Comparison of ENCODE assay signal across 11 mouse cellular contexts in the genomic region with DNA sequence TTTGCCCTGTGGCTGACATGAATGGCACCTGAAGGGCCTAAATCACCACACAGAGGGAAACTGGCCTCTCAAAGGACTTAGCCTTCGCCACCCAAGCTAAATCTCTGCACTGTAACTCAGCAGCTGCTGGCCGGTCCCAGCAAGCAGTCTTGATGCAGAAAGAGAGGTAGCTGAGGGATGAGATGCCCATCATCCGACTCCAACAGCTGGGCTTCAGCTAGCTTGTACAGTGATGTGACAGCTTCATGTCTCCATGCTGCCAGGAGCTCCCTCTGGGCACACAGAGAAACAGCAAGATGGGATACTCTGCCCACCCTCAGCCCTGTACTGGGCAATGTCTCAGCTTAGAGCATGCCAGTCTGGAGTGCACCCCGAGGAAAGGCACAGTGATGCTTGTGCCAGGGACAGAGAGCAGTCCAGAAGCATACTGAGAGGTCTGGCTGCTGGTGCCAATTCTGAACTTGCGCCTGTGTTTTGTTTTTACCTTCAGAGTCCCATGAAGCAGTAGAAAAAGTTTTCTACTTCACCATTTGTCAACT. TPM values are rescaled to one million over a fixed set of nuclear protein-coding genes. Genes with fewer than 3 reads are reported as not detected.
DNase-seq lines count a peak whose midpoint lies in the region; ATAC-seq and TF ChIP-seq lines count a peak whose summit lies in the region.
"Had no signal": no experiment of that assay in that cellular context is flagged by ENCODE, and none has a peak within 500 bp of the region (broad histone marks: within the 10 kb centered on the region; RNA-seq: fewer than 3 reads in every experiment).

No protein-coding gene starts in this region.

- H3K4me3 ChIP-seq in forebrain, embryonic 14.5 days (ENCODE audit: low read depth, low read length), result no peak overlapping the region
- H3K4me3 ChIP-seq in forebrain, embryonic 13.5 days, result no peak overlapping the region
- peak overlapping the region; percentile 56 for H3K4me3 ChIP-seq in megakaryocyte, embryonic 14.5 days (replicated peaks)
- no peak overlapping the region for H3K4me3 ChIP-seq in embryonic fibroblast, embryonic 13.5 days (ENCODE audit: insufficient read depth, low read length)
- H3K4me3 ChIP-seq in neural tube, embryonic 15.5 days (replicated peaks), result no peak overlapping the region

- no peak overlapping the region for H3K27ac ChIP-seq in forebrain, embryonic 14.5 days (ENCODE audit: low read depth, low read length)
- H3K27ac ChIP-seq in forebrain, embryonic 13.5 days, result no peak overlapping the region
- peak overlapping the region; percentile 59 for H3K27ac ChIP-seq in embryonic fibroblast, embryonic 13.5 days (ENCODE audit: insufficient read depth, low read length)
- peak overlapping the region; percentile 68 for H3K27ac ChIP-seq in neural tube, embryonic 15.5 days (replicated peaks)

- ATAC-seq in forebrain, embryonic 14.5 days, result no peak
- no peak for ATAC-seq in forebrain, embryonic 13.5 days
- no peak for ATAC-seq in megakaryocyte, adult 5-6 weeks (ENCODE audit: poor library complexity, severe bottlenecking)
- no peak for ATAC-seq in neural tube, embryonic 15.5 days (ENCODE audit: low FRiP score)

- no peak for DNase-seq in forebrain, embryonic 14.5 days (ENCODE audit: low spot score)
- no peak for DNase-seq in retina, postnatal 1 day
- no peak for DNase-seq in thymus, adult 18-20 months
- DNase-seq: B cell, adult 2 months; kidney, postnatal 25 days had no signal

- WGBS in forebrain, embryonic 14.5 days, result 82% methylated on average over 5 of the region's 5 CpGs
- WGBS in forebrain, embryonic 13.5 days, result 80% methylated on average over 5 of the region's 5 CpGs
- 70% methylated on average over 5 of the region's 5 CpGs for WGBS in neural tube, embryonic 15.5 days

- H3K9ac ChIP-seq in forebrain, embryonic 14.5 days (ENCODE audit: low read length), result peak overlapping the region; percentile 17; the same call in 1 of the 2 replicates
- H3K9ac ChIP-seq in forebrain, embryonic 13.5 days, result no peak overlapping the region
- no peak overlapping the region for H3K9ac ChIP-seq in neural tube, embryonic 15.5 days (replicated peaks)

- peaks cover 11% of the 10 kb centered on the region for H3K4me1 ChIP-seq in forebrain, embryonic 14.5 days (ENCODE audit: control insufficient read depth, insufficient read depth, low read length)
- H3K4me1 ChIP-seq in forebrain, embryonic 13.5 days, result peaks cover 39% of the 10 kb centered on the region
- peaks cover 84% of the 10 kb centered on the region for H3K4me1 ChIP-seq in megakaryocyte, embryonic 14.5 days
- peaks cover 42% of the 10 kb centered on the region for H3K4me1 ChIP-seq in embryonic fibroblast, embryonic 13.5 days (ENCODE audit: control insufficient read depth, insufficient read depth, low read length)
- H3K4me1 ChIP-seq in neural tube, embryonic 15.5 days, result peaks cover 65% of the 10 kb centered on the region

- TF ChIP-seq CTCF in embryonic fibroblast, embryonic 13.5 days (IDR thresholded peaks at IDR 0.05; ENCODE audit: borderline replicate concordance, insufficient read depth, low read length), result no peak

- no peak for TF ChIP-seq POLR2A in embryonic fibroblast, embryonic 13.5 days (IDR thresholded peaks at IDR 0.05; ENCODE audit: low read depth, low read length)

- no peaks in the 10 kb centered on the region for H3K27me3 ChIP-seq in forebrain, embryonic 14.5 days (replicated peaks; ENCODE audit: control insufficient read depth, insufficient read depth, low read length)
- no peaks in the 10 kb centered on the region for H3K27me3 ChIP-seq in forebrain, embryonic 13.5 days
- H3K27me3 ChIP-seq in megakaryocyte, embryonic 14.5 days (replicated peaks), result no peaks in the 10 kb centered on the region
- H3K27me3 ChIP-seq in neural tube, embryonic 15.5 days (replicated peaks), result no peaks in the 10 kb centered on the region

- no peaks in the 10 kb centered on the region for H3K36me3 ChIP-seq in forebrain, embryonic 14.5 days (ENCODE audit: control insufficient read depth, insufficient read depth, low read length)
- H3K36me3 ChIP-seq in forebrain, embryonic 13.5 days (ENCODE audit: poor library complexity, severe bottlenecking), result no peaks in the 10 kb centered on the region
- peaks cover 10% of the 10 kb centered on the region for H3K36me3 ChIP-seq in megakaryocyte, embryonic 14.5 days (replicated peaks; ENCODE audit: low read length)
- H3K36me3 ChIP-seq in neural tube, embryonic 15.5 days, result no peaks in the 10 kb centered on the region

- H3K9me3 ChIP-seq in forebrain, embryonic 14.5 days (replicated peaks; ENCODE audit: control insufficient read depth, low read length), result no peaks in the 10 kb centered on the region
- no peaks in the 10 kb centered on the region for H3K9me3 ChIP-seq in forebrain, embryonic 13.5 days (replicated peaks)
- no peaks in the 10 kb centered on the region for H3K9me3 ChIP-seq in megakaryocyte, embryonic 14.5 days
- H3K9me3 ChIP-seq in neural tube, embryonic 15.5 days (replicated peaks), result no peaks in the 10 kb centered on the region

- no peak overlapping the region for H3K4me2 ChIP-seq in forebrain, embryonic 14.5 days (ENCODE audit: low read length)
- H3K4me2 ChIP-seq in forebrain, embryonic 13.5 days, result no peak overlapping the region
- 0 out of 2 replicates have a peak overlapping the region, but pooled peaks have one; percentile 11 for H3K4me2 ChIP-seq in neural tube, embryonic 15.5 days

RNA-seq across cellular contexts. Expression of gene Sp2, which starts 9.3 kb away (rescaled TPM):
- 14.3 and 14.6 TPM in 2 replicates for polyA plus RNA-seq in forebrain, embryonic 14.5 days (2014; fragmentation: Nextera tagmentation; extraction: Ambion mirVana)
- 18.3 and 18.8 TPM in 2 replicates for polyA plus RNA-seq in forebrain, embryonic 13.5 days (2015; fragmentation: Nextera tagmentation; extraction: Ambion mirVana)
- 34.2 and 36.6 TPM in 2 replicates for polyA plus RNA-seq in megakaryocyte, embryonic 14.5 days (2012; ENCODE audit: insufficient read depth, low replicate concordance)
- total RNA-seq in megakaryocyte, adult 5-6 weeks (2015), result 45.7 and 46.6 TPM in 2 replicates
- total RNA-seq in megakaryocyte, adult 5-6 weeks (2017), result 5.3 and 8.3 TPM in 2 replicates
- 11.9 and 12.3 TPM in 2 replicates for polyA plus RNA-seq in embryonic fibroblast, embryonic 13.5 days (2011; ENCODE audit: insufficient read length, low read depth, missing spikeins)
- polyA plus RNA-seq in neural tube, embryonic 15.5 days (2015; fragmentation: Nextera tagmentation; extraction: Ambion mirVana), result 13.0 and 15.8 TPM in 2 replicates

RNA-seq across cellular contexts. Expression of gene Pnpo, which starts 29.7 kb away (rescaled TPM):
- 19.0 and 21.9 TPM in 2 replicates for polyA plus RNA-seq in forebrain, embryonic 14.5 days (2014; fragmentation: Nextera tagmentation; extraction: Ambion mirVana)
- 13.9 and 20.0 TPM in 2 replicates for polyA plus RNA-seq in forebrain, embryonic 13.5 days (2015; fragmentation: Nextera tagmentation; extraction: Ambion mirVana)
- polyA plus RNA-seq in megakaryocyte, embryonic 14.5 days (2012; ENCODE audit: insufficient read depth, low replicate concordance), result 2.0 and 16.6 TPM in 2 replicates
- total RNA-seq in megakaryocyte, adult 5-6 weeks (2015), result 16.8 and 19.9 TPM in 2 replicates
- 29.1 and 32.8 TPM in 2 replicates for total RNA-seq in megakaryocyte, adult 5-6 weeks (2017)
- 6.8 and 8.3 TPM in 2 replicates for polyA plus RNA-seq in embryonic fibroblast, embryonic 13.5 days (2011; ENCODE audit: insufficient read length, low read depth, missing spikeins)
- polyA plus RNA-seq in neural tube, embryonic 15.5 days (2015; fragmentation: Nextera tagmentation; extraction: Ambion mirVana), result 30.8 and 35.8 TPM in 2 replicates

RNA-seq across cellular contexts. Expression of gene Sp6, which starts 39.7 kb away (rescaled TPM):
- polyA plus RNA-seq in forebrain, embryonic 14.5 days (2014; fragmentation: Nextera tagmentation; extraction: Ambion mirVana), result 0.17 TPM in 1 of 2 replicates, not detected in the other
- 0.15 and 0.21 TPM in 2 replicates for polyA plus RNA-seq in forebrain, embryonic 13.5 days (2015; fragmentation: Nextera tagmentation; extraction: Ambion mirVana)
- polyA plus RNA-seq in megakaryocyte, embryonic 14.5 days (2012; ENCODE audit: insufficient read depth, low replicate concordance), result 0.77 and 1.4 TPM in 2 replicates
- total RNA-seq in megakaryocyte, adult 5-6 weeks (2015), result 0.13 TPM in 1 of 2 replicates, not detected in the other
- not detected in 2 replicates for total RNA-seq in megakaryocyte, adult 5-6 weeks (2017)
- 0.33 and 0.35 TPM in 2 replicates for polyA plus RNA-seq in embryonic fibroblast, embryonic 13.5 days (2011; ENCODE audit: insufficient read length, low read depth, missing spikeins)
- polyA plus RNA-seq in neural tube, embryonic 15.5 days (2015; fragmentation: Nextera tagmentation; extraction: Ambion mirVana), result 0.23 and 0.52 TPM in 2 replicates

RNA-seq across cellular contexts. Expression of gene Prr15l, which starts 45.6 kb away (rescaled TPM):
- polyA plus RNA-seq in forebrain, embryonic 14.5 days (2014; fragmentation: Nextera tagmentation; extraction: Ambion mirVana), result 0.09 TPM in 1 of 2 replicates, not detected in the other
- 0.08 and 0.25 TPM in 2 replicates for polyA plus RNA-seq in forebrain, embryonic 13.5 days (2015; fragmentation: Nextera tagmentation; extraction: Ambion mirVana)
- not detected in 2 replicates for polyA plus RNA-seq in megakaryocyte, embryonic 14.5 days (2012; ENCODE audit: insufficient read depth, low replicate concordance)
- 0.07 TPM in 1 of 2 replicates, not detected in the other for total RNA-seq in megakaryocyte, adult 5-6 weeks (2015)
- total RNA-seq in megakaryocyte, adult 5-6 weeks (2017), result 0.16 and 0.29 TPM in 2 replicates
- polyA plus RNA-seq in embryonic fibroblast, embryonic 13.5 days (2011; ENCODE audit: insufficient read length, low read depth, missing spikeins), result not detected in 2 replicates
- polyA plus RNA-seq in neural tube, embryonic 15.5 days (2015; fragmentation: Nextera tagmentation; extraction: Ambion mirVana), result 0.47 and 5.2 TPM in 2 replicates
- total RNA-seq: megakaryocyte-erythroid progenitor cell, adult 5-6 weeks had no signal

RNA-seq across cellular contexts. Expression of gene Scrn2, which starts 56.2 kb away (rescaled TPM):
- 15.0 and 15.4 TPM in 2 replicates for polyA plus RNA-seq in forebrain, embryonic 14.5 days (2014; fragmentation: Nextera tagmentation; extraction: Ambion mirVana)
- 22.8 and 23.0 TPM in 2 replicates for polyA plus RNA-seq in forebrain, embryonic 13.5 days (2015; fragmentation: Nextera tagmentation; extraction: Ambion mirVana)
- 4.5 and 11.2 TPM in 2 replicates for polyA plus RNA-seq in megakaryocyte, embryonic 14.5 days (2012; ENCODE audit: insufficient read depth, low replicate concordance)
- total RNA-seq in megakaryocyte, adult 5-6 weeks (2015), result 0.48 and 1.4 TPM in 2 replicates
- 5.1 and 5.4 TPM in 2 replicates for total RNA-seq in megakaryocyte, adult 5-6 weeks (2017)
- 6.9 and 9.7 TPM in 2 replicates for polyA plus RNA-seq in embryonic fibroblast, embryonic 13.5 days (2011; ENCODE audit: insufficient read length, low read depth, missing spikeins)
- polyA plus RNA-seq in neural tube, embryonic 15.5 days (2015; fragmentation: Nextera tagmentation; extraction: Ambion mirVana), result 12.6 and 18.5 TPM in 2 replicates

Comparison
In these comparisons a context has a peak if more than half of its experiments do, and no peak if none do; other contexts are left out.
1. H3K27ac ChIP-seq: peak in embryonic fibroblast, embryonic 13.5 days (single experiment) and neural tube, embryonic 15.5 days (single experiment); none in forebrain, embryonic 14.5 days (single experiment) and forebrain, embryonic 13.5 days (single experiment).